Mouse (Mus musculus) cerebellum, adult 18-20 months (tissue): ENCODE data around the gene Kcnh7.
A peak's percentile ranks its signal among the peaks of the same experiment; 100 is the strongest.

ENCODE experiments used
- DNase-seq, 2 experiments: peaks; one replicate each; pipeline ENCODE4 v3.0.0; 2021

Gene Kcnh7

GRCm38 (mm10) chr2:63183563-63184545 lies at the start of gene Kcnh7:
Gene Kcnh7, minus strand, starts transcription at chr2:63184287.
- peak; percentile 1 to 22 for DNase-seq

DNA sequence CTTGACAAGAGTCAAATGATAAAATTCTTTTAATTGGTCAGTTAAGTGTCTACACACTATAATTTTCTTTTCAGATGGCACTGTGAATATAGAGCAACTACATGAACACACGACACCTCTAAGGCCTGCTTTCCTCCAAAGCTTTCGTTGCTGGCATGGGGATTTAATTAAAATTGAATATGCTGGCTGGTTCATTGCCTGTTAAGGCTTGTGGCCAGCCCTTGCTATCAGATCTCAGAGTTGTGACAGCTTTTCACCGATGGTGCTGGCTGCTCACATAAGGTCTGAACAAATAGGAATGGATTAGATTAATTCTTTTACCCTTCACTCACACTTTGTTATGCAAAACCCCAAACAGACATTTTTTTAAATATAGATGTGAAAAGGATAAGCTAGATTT lies 23.3 kb upstream of the Kcnh7 start:
- DNase-seq, result no peak

DNA sequence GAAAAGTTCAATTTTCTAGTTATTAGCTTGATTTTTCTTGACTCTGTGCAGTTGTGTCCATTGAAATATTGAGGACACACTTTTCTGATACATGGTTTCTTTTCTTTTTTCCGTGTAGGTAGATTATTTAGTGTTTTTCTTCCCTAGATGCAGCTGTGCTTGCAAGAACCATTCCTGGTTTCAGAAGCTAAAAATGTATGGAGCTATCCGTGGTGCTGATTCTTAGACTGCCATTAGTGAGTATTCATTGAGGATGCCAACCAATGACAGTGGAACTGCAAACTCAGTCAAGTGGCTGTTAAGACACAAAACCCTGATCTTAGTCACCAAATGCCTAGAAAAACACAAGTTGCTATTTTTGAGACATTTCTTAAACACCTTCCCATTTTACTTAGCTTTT lies 1.9 kb upstream of the Kcnh7 start:
- DNase-seq, result no peak

DNA sequence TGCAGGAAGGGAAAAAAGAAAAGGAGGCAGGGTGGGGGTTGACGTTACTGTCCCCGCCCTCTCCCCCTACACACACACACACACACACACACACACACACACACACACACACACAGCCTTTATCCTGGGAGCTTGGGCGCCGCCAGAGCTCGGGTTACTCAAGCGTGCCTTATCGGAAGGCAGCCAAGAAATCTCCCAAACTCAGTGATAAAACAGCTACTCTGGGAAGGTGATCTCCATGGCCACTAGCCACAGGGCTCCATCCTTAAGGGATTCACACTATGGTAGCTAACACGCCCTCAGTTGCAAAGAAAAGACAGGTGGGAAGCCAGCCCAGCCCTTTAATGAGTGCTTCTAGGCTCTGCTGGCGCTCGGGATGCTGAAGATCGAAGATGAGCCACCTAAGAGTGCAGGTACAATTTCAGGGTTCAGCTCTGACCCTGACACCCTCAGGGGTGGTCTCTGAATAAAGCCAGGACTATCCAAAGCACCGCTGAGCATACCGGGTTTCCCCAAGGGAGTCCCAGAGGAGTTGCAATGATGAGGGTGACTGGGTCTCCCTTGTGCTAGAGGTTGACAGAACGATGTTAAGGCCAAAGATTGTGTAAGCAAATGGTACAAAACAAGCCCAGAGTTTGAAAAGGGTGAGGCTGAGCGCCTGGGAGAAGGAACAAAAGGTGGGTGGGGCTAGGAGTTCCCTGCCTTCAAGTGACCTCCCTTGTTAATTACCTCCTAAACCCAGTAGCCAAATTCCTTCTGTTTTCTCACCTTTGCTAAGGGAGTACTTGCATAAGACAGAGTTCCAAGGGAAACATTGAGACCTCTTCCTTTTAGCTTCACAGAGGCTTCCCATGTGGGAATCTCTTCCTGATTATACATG lies 704 bp upstream of the Kcnh7 start:
- DNase-seq, result peak in 1 of 2 experiments; percentile 29

DNA sequence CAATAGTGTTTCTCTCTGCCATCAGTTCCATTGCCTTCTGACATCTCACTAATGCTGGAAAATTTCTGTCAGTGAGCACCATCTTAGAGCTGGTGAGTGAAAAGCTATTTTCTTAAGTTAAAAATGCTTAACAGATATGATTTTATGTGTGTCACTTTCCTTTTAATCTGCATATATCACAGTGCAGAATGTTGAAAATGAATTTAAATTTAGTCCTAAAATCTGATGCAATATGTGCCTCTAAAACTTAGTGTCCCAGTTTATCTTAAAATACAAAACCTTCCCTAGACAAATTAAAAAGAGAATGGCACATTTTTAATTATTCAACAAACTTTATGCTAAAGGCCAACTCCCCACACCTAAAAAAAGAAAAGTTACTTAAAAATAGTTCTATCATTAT lies 30.4 kb downstream of the Kcnh7 start:
- DNase-seq, result no peak

DNA sequence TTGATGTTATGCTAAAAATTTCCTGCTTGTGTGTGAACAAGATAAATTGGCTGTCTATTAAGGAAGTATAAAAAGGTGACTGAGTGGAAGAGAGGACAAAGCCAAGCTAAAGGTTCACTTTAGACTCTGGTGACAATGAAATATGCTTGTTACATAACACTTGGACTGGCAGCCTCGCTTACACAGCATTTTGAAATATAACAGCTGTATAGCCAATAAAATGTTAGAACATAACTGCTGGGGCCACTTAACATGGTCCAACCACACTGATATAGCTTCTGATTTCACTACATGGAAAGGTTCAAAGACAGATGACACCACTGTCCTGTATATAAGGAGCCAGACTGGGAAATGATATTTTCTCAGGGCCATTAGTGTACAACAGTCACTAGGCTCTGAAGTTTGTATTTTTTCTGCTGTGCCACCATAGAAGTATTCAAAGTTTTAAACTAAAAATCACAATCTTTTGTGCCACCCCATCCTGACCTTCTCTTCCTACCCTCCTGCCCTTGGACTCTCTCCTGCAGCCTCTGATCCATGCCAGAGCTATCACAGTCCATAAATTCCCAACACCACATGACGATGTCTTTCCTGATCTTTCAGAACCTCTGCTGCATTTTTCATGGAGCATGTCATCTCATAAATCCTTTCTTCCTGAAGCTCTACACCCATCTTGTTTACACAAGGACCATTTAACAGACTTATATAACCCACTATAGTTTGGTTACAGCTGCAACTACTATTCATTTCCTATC lies 56.1 kb downstream of the Kcnh7 start:
- no peak for DNase-seq

DNA sequence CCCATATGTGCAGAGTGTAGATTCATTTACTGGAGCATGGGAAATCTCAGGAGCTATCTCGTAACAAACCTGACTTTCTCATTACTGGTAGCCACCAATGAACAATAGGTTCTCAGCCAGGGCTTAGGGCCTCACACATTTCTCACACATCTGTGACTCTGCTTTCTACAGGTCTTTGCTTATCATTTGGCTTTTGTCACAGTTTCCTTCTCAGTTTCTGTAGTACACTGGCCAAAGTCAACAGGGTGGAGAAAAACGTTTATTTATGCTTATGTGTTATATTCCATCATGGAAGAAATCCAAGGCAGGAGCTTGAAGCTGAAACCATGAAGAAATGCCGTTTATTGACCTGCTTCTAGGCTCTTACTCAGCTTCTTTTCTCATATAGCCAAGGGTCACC lies 63.8 kb downstream of the Kcnh7 start:
- no peak for DNase-seq

GRCm38 (mm10) chr2:63117209-63118193 lies 66.6 kb downstream of the Kcnh7 start:
- no peak for DNase-seq

DNA sequence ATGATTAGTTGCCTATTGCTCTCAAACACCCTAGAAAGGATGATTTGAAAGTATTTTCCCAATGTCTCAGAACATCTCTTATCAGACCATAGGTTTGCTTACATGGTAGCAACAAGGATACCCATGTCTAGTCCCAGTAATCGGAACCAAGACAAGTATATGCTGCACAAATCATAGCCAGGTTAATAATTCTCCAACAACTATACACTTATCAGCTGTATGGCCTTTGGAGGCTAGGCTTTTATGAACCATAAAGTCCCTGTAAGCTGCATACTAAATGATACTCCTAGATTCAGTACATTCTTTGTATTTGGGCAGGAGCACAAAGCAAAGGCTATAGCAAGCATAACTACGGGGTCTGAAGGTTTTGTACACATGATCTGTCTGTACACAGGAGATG lies 78.1 kb downstream of the Kcnh7 start:
- no peak for DNase-seq

GRCm38 (mm10) chr2:63099676-63100075 lies 84.4 kb downstream of the Kcnh7 start:
- no peak for DNase-seq

GRCm38 (mm10) chr2:63091775-63092174 lies 92.3 kb downstream of the Kcnh7 start:
- DNase-seq, result no peak

DNA sequence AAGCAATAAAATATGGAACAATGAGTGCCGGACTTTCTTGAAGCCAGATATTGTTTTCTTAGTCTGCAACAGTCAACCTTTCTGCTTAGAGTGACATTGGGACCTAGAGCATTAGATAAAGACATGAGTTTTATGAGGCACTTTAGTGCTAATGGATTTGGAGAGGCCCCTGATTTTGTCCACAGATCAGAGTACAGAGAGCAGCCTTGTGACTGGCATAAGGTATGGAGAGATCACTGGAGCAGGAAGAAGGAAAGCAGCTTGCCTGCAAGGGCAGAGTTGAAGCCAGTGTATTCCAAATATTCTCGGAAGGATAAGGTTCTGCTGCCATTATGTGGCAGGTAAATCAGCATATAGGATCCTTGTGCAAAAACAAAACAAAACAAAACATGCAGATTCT lies 93.6 kb downstream of the Kcnh7 start:
- DNase-seq, result no peak

- DNase-seq, result no peak
These were observed 125.7 kb downstream of the Kcnh7 start for GRCm38 (mm10) chr2:63058386-63058785.

GRCm38 (mm10) chr2:63049884-63050283 lies 134.2 kb downstream of the Kcnh7 start:
- no peak for DNase-seq

GRCm38 (mm10) chr2:63039718-63040117 lies 144.4 kb downstream of the Kcnh7 start:
- DNase-seq, result no peak

- no peak for DNase-seq
These were observed 169.2 kb downstream of the Kcnh7 start for GRCm38 (mm10) chr2:63014909-63015308.

GRCm38 (mm10) chr2:63009141-63009540 lies 174.9 kb downstream of the Kcnh7 start:
- no peak for DNase-seq

DNA sequence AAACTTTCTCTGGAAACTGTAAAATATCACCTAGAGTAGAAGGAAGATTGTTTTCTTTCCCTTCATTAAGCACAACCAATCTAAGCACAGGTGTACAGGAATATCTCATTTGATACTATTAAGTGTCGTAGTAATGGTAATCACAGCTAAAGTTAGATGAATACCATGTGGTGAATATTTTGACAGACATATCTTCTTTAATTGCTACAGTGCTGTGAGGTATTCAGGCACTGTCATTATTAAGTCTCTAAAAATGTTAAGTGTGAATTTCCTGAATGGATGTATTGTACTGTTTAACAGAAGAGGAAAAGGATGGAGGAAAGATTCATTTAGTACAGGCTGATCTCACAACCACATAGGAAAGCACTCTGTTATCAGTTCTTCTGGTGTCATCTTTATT lies 181.3 kb downstream of the Kcnh7 start:
- DNase-seq, result no peak

DNA sequence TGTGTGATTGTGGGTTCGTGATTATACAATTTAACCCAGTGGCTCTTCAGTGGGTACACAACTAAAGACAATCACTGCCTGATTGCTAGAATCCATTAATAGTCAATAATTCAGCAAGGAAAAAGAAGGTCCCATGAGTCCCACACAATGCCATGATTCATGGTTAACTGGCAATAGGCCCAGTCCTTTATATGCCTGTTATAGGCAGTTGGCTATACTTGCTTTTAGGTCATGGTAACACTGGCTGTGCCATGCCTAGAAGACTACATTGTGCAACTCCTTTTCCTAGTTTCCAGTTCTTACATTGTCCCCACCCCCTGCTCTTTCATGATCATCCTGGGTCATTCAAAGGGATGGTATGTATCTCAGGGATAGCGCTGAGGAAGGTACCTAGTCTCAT lies 186.4 kb downstream of the Kcnh7 start:
- DNase-seq, result no peak

DNA sequence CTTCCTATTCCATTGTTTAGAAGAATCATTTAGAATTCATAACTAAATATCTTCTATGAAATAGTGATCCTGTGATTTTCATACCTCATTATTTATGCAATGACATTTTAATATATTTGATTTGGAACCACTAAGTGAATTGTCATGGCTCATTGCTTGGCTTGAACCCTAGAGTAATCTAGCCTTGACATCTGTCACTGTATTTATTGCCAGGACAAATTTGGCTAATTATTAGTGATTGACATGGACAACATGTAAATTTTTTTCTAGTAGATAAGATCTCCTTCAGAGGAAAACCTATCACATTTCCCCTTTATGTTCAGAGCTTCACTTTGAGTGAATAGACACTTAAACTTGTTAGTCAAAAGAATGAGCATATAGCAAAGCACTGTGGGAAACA lies 195.5 kb downstream of the Kcnh7 start:
- DNase-seq, result no peak

- DNase-seq, result no peak
These were observed 200.2 kb downstream of the Kcnh7 start for GRCm38 (mm10) chr2:62983936-62984335.
